Mouse (Mus musculus) CH12.LX (cell line): ENCODE data around the gene Fam217b.

Source experiments
- CHD1 ChIP-seq: IDR thresholded peaks from 2 replicates; pipeline ENCODE4 v1.6.1; 2012; ENCODE audit warnings: low read depth, low read length, improper control_type of control experiment, inconsistent platforms
- CTCF ChIP-seq, 2 experiments: IDR thresholded peaks in 1 of 2; conservative IDR thresholded peaks in 1 of 2; 2 replicates each; pipeline ENCODE4 v1.5.1; 2011 to 2012; ENCODE audit warnings: low read depth in 2 of 2, low read length in 2 of 2, improper control_type of control experiment in 1 of 2, inconsistent platforms in 1 of 2, mild to moderate bottlenecking in 1 of 2, moderate library complexity in 1 of 2
- E2F4 ChIP-seq: IDR thresholded peaks from 2 replicates; pipeline ENCODE4 v1.6.1; 2011; ENCODE audit warnings: low read depth, low read length, improper control_type of control experiment; ENCODE audit not compliant: insufficient replicate concordance
- EP300 ChIP-seq: IDR thresholded peaks from 2 replicates; pipeline ENCODE4 v1.6.1; 2011; ENCODE audit warnings: low read length, improper control_type of control experiment
- GABPA ChIP-seq: IDR thresholded peaks from 2 replicates; pipeline ENCODE4 v1.6.1; 2012; ENCODE audit warnings: low read depth, low read length, improper control_type of control experiment, inconsistent platforms; ENCODE audit not compliant: insufficient replicate concordance
- MXI1 ChIP-seq: IDR thresholded peaks from 2 replicates; pipeline ENCODE4 v1.6.1; 2011; ENCODE audit warnings: mild to moderate bottlenecking, low read depth, low read length, improper control_type of control experiment
- POLR2A ChIP-seq: IDR thresholded peaks from 2 replicates; pipeline ENCODE4 v1.6.1; 2011; ENCODE audit warnings: low read depth, mild to moderate bottlenecking, improper control_type of control experiment, low read length
- RCOR1 ChIP-seq: conservative IDR thresholded peaks from 2 replicates; pipeline ENCODE4 v1.6.1; 2012; ENCODE audit warnings: low read depth, mild to moderate bottlenecking, inconsistent platforms, low read length, improper control_type of control experiment
- TBP ChIP-seq: conservative IDR thresholded peaks from 2 replicates; pipeline ENCODE4 v1.6.1; 2011; ENCODE audit warnings: low read depth, low read length, improper control_type of control experiment
- UBTF ChIP-seq: IDR thresholded peaks from 2 replicates; pipeline ENCODE4 v1.6.1; 2012; ENCODE audit warnings: low read depth, mild to moderate bottlenecking, inconsistent platforms, low read length, improper control_type of control experiment, moderate library complexity
- USF1 ChIP-seq: IDR thresholded peaks from 2 replicates; pipeline ENCODE4 v1.6.1; 2014; ENCODE audit warnings: low read depth, mild to moderate bottlenecking, inconsistent platforms, low read length, improper control_type of control experiment
- USF2 ChIP-seq: conservative IDR thresholded peaks from 2 replicates; pipeline ENCODE4 v1.6.1; 2011; ENCODE audit warnings: low read depth, low read length, improper control_type of control experiment

DNA sequence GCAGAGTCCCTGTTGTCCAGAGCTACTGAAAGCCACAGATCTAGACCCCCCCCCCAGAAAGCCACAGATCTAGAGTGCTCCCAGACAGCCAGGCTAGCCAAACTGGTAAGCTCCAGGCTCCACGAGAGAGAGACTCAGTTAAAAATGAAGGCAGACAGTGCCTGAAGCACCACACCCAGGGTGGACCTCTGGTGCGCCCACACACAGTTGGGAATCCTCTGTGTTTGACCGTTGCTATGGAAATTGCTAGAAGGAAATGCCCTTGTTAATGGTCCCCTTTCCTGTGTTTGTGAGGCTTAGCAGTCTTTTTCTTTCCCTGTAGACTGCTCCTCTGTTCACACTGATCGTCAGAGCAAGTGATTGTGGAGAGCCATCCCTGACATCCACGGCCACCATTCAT lies 46.0 kb downstream of the Fam217b start:
- no peak for TF ChIP-seq USF2
- no peak for TF ChIP-seq CTCF (conservative IDR thresholded peaks at IDR 0.05 in 1 of 2, IDR thresholded peaks at IDR 0.05 in 1 of 2; ENCODE audit: low read depth in 2 of 2, low read length in 2 of 2)
- no peak for TF ChIP-seq UBTF
- TF ChIP-seq CHD1, result no peak
- no peak for TF ChIP-seq E2F4
- TF ChIP-seq GABPA, result no peak
- no peak for TF ChIP-seq RCOR1
- TF ChIP-seq POLR2A, result no peak
- no peak for TF ChIP-seq EP300
- TF ChIP-seq MXI1, result no peak
- no peak for TF ChIP-seq USF1
- TF ChIP-seq TBP, result no peak
